Mouse (Mus musculus): Measurements from ENCODE around the gene Iqck.

- TF ChIP-seq POLR2A (IDR thresholded peaks at IDR 0.05; ENCODE audit: control insufficient read depth, extremely low read depth, insufficient read depth, low read length, poor library complexity), result no peak
- no peak for TF ChIP-seq CTCF (IDR thresholded peaks at IDR 0.05; ENCODE audit: borderline replicate concordance, control insufficient read depth, extremely low read depth, insufficient read depth, low read length, poor library complexity)
These were observed 37.8 kb upstream of the Iqck start for GRCm38 (mm10) chr7:118817741-118818140.
